Mouse (Mus musculus) adrenal gland, postnatal 4 days (tissue): Measurements from ENCODE around the gene Rhobtb3. TPM values are rescaled to one million over a fixed set of nuclear protein-coding genes. Genes with fewer than 3 reads are reported as not detected.
"Not testable (repeated sequence)": the region's sequence is repeated elsewhere in the genome, so short reads cannot be mapped to it uniquely, and the experiment has no call there.

Experiments used
- DNase-seq, 2 experiments: peaks; one replicate each; pipeline ENCODE4 v3.0.0; 2021 to 2022; ENCODE audit warnings: low spot score in 2 of 2, mixed read lengths in 2 of 2
- total RNA-seq, 2 experiments: library from RNA; stranded (reverse); gene quantifications; 2 replicates each; pipeline ENCODE4 v1.2.3; 2021

Gene Rhobtb3
- total RNA-seq, 2 experiments from 2014 or later: 22.1 to 24.1 TPM

DNA sequence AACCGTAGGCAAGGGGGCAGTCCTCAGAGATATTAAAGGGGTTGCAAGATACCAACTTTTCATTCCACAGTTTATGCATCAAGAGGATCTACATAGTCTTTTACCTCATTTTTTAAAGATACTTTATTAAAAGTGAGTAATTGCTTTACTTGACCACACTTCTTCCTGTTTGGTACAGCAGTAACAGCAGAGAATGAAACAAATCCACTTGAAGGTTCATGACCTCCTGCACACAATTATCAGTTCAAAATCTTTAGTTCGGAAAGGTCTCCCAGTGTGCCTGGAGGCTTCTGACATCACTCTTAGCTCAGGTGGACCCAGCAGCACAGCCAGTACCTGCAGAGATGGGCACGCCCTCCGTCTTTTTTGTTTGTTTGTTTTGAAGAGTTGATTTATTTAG, 91.7 kb downstream of the Rhobtb3 start:
- DNase-seq: no peak

- DNase-seq: no peak
Measured at GRCm38 (mm10) chr13:75847027-75847426, 96.7 kb downstream of the Rhobtb3 start.

GRCm38 (mm10) chr13:75845519-75846166, 98.1 kb downstream of the Rhobtb3 start:
- DNase-seq: no peak

DNA sequence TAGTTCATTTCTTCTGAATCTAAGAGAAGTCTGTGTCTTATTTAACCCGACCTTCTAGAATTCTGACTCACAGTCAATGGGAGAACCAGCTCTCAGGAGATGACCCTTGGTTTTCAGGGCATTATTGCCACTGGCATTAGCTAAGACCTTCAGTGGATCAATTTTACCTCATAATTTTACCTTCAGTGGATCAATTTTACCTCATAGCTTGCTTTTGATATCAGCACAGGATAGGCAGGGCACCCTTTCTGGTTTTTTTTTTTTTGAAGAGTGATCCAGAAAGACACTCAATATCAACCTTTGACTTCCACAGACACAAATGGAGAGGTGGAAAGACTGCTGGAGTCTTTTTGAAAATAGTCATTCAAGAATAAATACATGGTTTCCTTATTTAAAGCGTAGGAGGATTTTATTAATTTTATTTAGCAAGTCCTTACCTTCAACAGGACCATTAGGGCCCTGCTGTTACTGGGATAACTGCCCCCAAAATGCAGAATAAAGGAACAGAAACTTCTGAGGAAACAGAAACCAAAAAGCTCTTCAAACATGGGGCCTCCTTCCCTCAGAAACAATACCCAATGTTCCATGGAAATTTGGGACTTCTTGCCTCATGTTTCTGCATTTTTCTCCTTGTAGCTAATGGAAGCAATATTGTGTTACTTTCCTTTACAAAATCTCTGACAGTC, 98.7 kb downstream of the Rhobtb3 start:
- DNase-seq: no peak

- DNase-seq: no peak
Measured at GRCm38 (mm10) chr13:75843993-75844683, 99.6 kb downstream of the Rhobtb3 start.

GRCm38 (mm10) chr13:75843331-75843730, 100.4 kb downstream of the Rhobtb3 start:
- DNase-seq: no peak

DNA sequence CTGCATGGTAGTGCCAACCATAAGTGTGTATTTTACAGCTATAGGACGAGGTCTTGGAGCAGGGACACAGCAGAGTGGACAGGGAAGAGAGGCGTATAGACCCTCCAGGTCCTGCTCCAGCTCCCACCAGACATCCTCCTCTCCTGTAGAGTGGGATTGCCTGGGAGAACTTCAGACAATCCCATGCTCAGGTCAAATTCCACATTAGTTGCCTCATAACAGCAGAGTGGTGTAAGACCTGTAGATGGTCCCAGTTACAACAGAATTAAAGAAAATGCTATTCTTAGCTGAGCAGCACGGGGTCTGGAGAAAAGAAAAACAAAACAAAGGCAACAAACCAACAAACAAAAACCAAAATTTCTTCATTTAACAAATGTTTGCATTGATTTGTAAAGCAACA, 101.8 kb downstream of the Rhobtb3 start:
- DNase-seq: no peak

DNA sequence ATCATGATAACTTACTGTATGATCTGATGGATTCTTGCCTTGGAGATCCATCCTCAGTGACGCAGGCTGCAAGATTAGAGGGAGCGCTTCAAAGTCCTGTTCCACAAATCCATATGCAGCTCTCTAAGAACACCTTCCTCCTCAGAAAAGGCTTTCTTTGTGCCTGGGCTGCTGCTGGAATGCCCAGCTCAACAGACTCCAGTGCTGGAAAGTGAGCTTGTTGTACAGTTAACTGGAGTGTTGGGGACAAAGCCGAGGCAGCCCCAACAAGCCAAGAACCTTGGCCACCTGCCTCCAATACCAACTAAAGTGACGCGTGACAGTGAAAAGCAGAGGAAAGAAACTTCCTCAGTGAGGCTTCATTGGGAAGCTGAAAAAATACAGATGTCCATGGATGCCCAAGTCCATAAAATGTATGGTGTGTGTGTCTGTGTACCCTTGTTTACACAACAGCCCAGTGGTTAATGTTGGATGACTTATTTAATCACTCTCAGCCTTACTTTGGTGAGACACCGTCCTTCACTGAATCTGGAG, 102.9 kb downstream of the Rhobtb3 start:
- DNase-seq: no peak

GRCm38 (mm10) chr13:75839719-75840481, 103.8 kb downstream of the Rhobtb3 start, which contains the start of gene Glrx:
TSS of gene Glrx (plus strand) at chr13:75839868.
- peak; percentile 15 to 43 for DNase-seq

DNA sequence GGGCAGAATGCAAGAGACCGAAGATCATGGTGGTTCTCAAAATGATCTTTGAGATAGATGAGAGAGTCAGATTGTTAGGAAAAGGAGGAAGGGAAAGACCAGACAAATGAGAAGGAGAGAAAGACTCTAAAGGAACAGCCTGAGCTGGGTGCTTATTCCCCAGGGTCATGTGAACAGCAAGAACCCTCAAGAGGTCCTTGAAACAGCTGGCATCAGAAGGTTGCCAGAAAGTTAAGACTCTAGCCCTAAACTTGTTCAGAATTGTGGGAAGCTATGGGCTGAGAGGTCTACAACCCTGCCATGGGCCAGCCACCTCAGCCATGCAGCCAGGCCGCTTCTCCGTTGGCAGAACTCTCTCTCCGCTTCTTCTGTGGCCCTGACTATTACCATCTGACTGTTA, 105.2 kb downstream of the Rhobtb3 start:
- DNase-seq: no peak

DNA sequence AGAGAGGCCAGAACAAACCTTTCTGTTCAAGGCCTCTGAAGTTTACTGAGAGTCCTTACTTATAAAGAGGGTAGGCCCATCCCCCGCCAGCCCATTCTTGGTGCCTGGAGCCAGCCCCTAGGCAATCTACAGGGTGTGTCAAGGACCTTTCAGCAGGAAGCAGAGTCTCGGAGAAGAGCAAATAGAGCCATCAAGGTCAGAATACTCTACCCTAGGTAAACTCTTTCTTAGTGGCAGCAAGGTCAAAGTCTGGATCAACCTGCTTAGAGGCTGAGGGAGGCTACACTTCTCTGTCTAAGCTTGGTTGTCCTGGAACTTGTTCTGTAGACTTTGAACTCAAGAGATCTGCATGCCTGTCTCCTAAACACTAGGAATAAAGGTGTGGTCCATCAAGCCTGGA, 108.3 kb downstream of the Rhobtb3 start:
- no peak for DNase-seq

DNA sequence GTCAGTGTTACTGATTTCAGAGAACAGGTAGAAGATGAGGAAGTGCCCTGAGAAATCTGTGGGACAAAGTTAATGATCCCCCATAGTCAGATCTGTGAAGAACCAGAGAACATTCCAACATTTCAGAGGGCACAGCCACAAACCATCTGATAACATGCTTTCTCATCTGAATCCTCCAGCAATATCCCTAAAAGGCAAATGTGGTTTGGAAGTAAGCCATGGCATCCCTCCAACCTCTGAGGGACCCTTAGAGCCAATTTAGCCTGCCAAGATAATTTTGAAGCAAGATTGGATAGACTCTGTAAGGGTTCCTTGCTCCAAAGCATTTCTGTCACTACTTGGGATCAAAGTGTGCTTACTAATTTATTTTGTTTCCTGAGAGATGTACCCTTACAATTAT, 110.2 kb downstream of the Rhobtb3 start:
- no peak for DNase-seq

DNA sequence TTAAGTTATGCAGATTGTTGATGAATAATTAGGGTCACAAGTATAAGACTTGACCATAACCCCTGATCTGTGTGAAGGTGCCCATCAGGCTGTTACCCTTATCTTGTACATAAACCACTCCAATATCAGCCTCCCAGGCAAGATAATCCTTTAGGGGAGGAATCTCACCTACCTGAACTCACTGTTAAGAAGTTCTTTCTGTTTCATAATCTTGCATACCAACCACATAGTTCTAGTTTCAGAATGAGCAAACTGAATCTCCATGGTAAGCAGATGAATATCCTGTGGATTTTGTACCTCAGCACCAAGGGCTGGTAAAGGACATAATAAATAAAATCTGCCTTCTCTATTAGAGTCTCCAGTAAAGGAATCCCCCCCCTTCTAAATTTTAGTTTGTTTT, 111.0 kb downstream of the Rhobtb3 start:
- DNase-seq: no peak

DNA sequence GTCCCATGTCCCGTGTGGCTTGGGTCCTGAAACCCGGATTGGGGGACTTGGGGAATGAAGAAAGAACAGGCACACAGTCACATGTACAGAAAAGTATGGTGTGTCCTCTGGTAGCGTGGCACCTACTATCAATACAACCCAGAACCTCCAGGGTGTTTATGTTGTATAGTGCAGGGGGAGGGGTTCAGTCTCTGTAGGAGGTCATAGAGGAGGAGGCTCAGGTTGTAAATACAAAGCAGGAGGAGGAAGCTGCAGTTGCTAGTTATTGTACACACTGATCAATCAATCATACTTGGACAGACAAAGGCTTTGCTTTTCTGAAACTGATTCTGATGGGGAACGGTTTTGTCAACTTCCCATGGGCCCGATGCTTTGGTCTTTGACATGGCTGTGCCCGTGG, 112.0 kb downstream of the Rhobtb3 start:
- no peak for DNase-seq

- DNase-seq: no peak
Measured at GRCm38 (mm10) chr13:75830708-75831107, 113.0 kb downstream of the Rhobtb3 start.

GRCm38 (mm10) chr13:75825388-75825787, 118.3 kb downstream of the Rhobtb3 start:
- DNase-seq: no peak

GRCm38 (mm10) chr13:75824611-75825319, 119.0 kb downstream of the Rhobtb3 start:
- DNase-seq: no peak

GRCm38 (mm10) chr13:75823201-75823600, 120.5 kb downstream of the Rhobtb3 start:
- no peak for DNase-seq

DNA sequence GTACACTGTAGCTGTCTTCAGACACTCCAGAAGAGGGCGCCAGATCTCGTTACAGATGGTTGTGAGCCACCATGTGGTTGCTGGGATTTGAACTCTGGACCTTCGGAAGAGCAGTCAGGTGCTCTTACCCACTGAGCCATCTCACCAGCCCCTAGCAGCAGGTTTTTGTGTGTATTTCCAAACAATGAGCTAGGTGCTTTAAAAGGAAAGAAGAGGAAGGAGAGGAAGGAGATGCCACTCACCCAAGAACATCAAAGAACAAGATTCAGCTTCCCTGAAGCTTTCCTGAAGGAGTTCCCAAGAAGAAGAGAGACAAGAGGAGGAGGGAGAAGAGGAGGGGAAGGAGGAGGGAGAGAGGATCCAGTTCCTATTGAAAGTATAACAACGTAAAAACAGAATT, 121.4 kb downstream of the Rhobtb3 start:
- DNase-seq: not testable (repeated sequence)

- DNase-seq: no peak
Measured at GRCm38 (mm10) chr13:75819898-75820297, 123.8 kb downstream of the Rhobtb3 start.
